Mouse (Mus musculus): ENCODE measurements around the gene Olfr69.

DNA sequence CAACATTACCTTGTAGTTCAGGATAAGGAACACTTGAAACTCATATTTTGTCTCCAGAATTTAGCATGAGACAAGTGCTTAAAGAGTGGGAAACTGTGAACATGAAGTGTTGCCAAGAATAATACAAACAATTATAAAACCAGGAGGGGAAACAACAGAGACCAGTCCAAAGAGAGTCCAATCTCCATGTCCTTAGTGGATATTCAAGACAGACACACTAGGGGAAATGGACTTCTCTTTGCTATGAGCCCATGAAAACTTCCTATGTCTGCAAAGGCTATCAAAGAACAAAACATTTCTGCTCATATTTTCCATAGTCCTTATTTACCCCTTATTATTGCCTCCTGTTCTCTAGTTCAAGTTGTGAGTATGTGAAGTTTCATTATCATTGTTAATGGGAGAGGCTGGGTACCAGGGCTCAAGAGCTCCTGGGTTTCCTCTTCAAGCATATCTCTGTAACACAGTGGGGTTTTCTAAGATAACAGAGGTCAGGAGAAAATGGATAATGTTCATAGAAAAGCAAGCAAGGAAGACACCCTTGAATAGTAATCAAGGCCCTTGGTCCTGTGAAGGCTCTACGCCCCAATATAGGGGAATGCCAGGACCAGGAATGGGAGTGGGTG, 39.9 kb upstream of the Olfr69 start:
- TF ChIP-seq NRF1 (IDR thresholded peaks at IDR 0.05; ENCODE audit: insufficient read depth, low read depth, low read length, poor library complexity, severe bottlenecking): no peak
- peak; percentile 39; the same call in 1 of the 2 replicates for TF ChIP-seq ZNF384 (IDR thresholded peaks at IDR 0.05; ENCODE audit: low read depth, low read length)
- peak; percentile 94 to 97 for TF ChIP-seq EP300 (IDR thresholded peaks at IDR 0.05; ENCODE audit: low read depth in 1 of 2, low read length in 2 of 2)
- TF ChIP-seq CTCF (IDR thresholded peaks at IDR 0.05 in 2 of 3, conservative IDR thresholded peaks at IDR 0.05 in 1 of 3; ENCODE audit: control insufficient read depth in 1 of 3, insufficient read depth in 1 of 3, low read depth in 2 of 3, low read length in 3 of 3, poor library complexity in 1 of 3, severe bottlenecking in 1 of 3): no peak
- TF ChIP-seq MYC (IDR thresholded peaks at IDR 0.05; ENCODE audit: low read depth, low read length): no peak
- peak; percentile 96 for TF ChIP-seq GATA1 (IDR thresholded peaks at IDR 0.05; ENCODE audit: low read depth, low read length)
- TF ChIP-seq POLR2A (IDR thresholded peaks at IDR 0.05; ENCODE audit: control insufficient read depth in 1 of 2, insufficient read depth in 1 of 2, low read depth in 1 of 2, low read length in 2 of 2, poor library complexity in 1 of 2): no peak
- TF ChIP-seq E2F4 (IDR thresholded peaks at IDR 0.05; ENCODE audit: borderline replicate concordance, low read depth, low read length): no peak
- no peak for TF ChIP-seq POLR2AphosphoS5 (IDR thresholded peaks at IDR 0.05; ENCODE audit: borderline replicate concordance, low read depth, low read length)
- TF ChIP-seq TBP (IDR thresholded peaks at IDR 0.05; ENCODE audit: low read depth, low read length): no peak

Measured in MEL (cell line).